In genomic region chr5:31512481-31512880, GRCm38 (mm10) we compare ENCODE assay signal across 17 mouse cellular contexts. TPM values are rescaled to one million over a fixed set of nuclear protein-coding genes. Genes with fewer than 3 reads are reported as not detected.
DNase-seq lines count a peak whose midpoint lies in the region; ATAC-seq lines count a peak whose summit lies in the region.
"Had no signal": no experiment of that assay in that cellular context is flagged by ENCODE, and none has a peak within 500 bp of the region (broad histone marks: within the 10 kb centered on the region; RNA-seq: fewer than 3 reads in every experiment).

No protein-coding gene starts in this region.

- ATAC-seq in common myeloid progenitor, adult 5-6 weeks (replicated peaks; ENCODE audit: low read depth, poor library complexity, severe bottlenecking): peak; percentile 81
- peak; percentile 82 for ATAC-seq in monocyte, adult 5-6 weeks (replicated peaks; ENCODE audit: insufficient number of reproducible peaks, low FRiP score, low TSS enrichment, poor library complexity, severe bottlenecking)
- ATAC-seq: forebrain, embryonic 15.5 days had no signal

- DNase-seq in layer of hippocampus, adult 9-11 months: peak; percentile 16
- no peak for DNase-seq in layer of hippocampus, adult 18-20 months (ENCODE audit: low spot score in 2 of 2)
- DNase-seq in lung, postnatal 36 days: peak; percentile 57
- no peak for DNase-seq in lung, postnatal 10 days
- DNase-seq in yolk sac, embryonic 10.5 days (ENCODE audit: low spot score): no peak
- DNase-seq in kidney, adult 18-20 months: no peak
- DNase-seq: adrenal gland, postnatal 25 days; cerebellum, adult 9-10 months; heart, postnatal 14 days; kidney, adult 11 months; right cerebral cortex, postnatal 14 days; thymus, postnatal 25 days had no signal

RNA-seq across cellular contexts. Expression of gene Slc4a1ap, which starts 14.3 kb away (rescaled TPM):
- total RNA-seq in layer of hippocampus, adult 18-20 months (2021): 10 to 100 TPM; 51.3 to 54.7 TPM
- 55.9 and 61.4 TPM in 2 replicates for total RNA-seq in common myeloid progenitor, adult 5-6 weeks (2017)
- 68.9 to 82.2 TPM (median 69.9 TPM) in 3 replicates for total RNA-seq in monocyte, adult 5-6 weeks (2017)

RNA-seq across cellular contexts. Expression of gene Supt7l, which starts 15.1 kb away (rescaled TPM):
- 10 to 100 TPM; 17.8 to 19.8 TPM for total RNA-seq in layer of hippocampus, adult 18-20 months (2021)
- 21.4 and 24.9 TPM in 2 replicates for total RNA-seq in common myeloid progenitor, adult 5-6 weeks (2017)
- total RNA-seq in monocyte, adult 5-6 weeks (2017): 18.5 to 33.7 TPM (median 23.3 TPM) in 3 replicates

RNA-seq across cellular contexts. Expression of gene Gpn1, which starts 17.9 kb away (rescaled TPM):
- total RNA-seq in layer of hippocampus, adult 18-20 months (2021): 10 to 100 TPM; 34.7 to 34.9 TPM
- 19.4 and 37.1 TPM in 2 replicates for total RNA-seq in common myeloid progenitor, adult 5-6 weeks (2017)
- 15.1 to 24.0 TPM (median 21.2 TPM) in 3 replicates for total RNA-seq in monocyte, adult 5-6 weeks (2017)

RNA-seq across cellular contexts. Expression of gene 4930548H24Rik, which starts 26.9 kb away (rescaled TPM):
- total RNA-seq in layer of hippocampus, adult 18-20 months (2021): under 1 TPM in 1 of 2 experiments, not detected in 1; 0.10 TPM
- total RNA-seq in common myeloid progenitor, adult 5-6 weeks (2017): 0.87 TPM in 1 of 2 replicates, not detected in the other
- 0.64 to 1.8 TPM (median 0.87 TPM) in 3 replicates for total RNA-seq in monocyte, adult 5-6 weeks (2017)
- total RNA-seq: adrenal gland, postnatal 25 days; gastrocnemius, adult 8-10 months; midbrain, postnatal 0 days had no signal

Comparison
In these comparisons a context has a peak if more than half of its experiments do, and no peak if none do; other contexts are left out.
1. DNase-seq: peak in layer of hippocampus, adult 9-11 months (single experiment) and lung, postnatal 36 days (single experiment); none in layer of hippocampus, adult 18-20 months (0 of 2), lung, postnatal 10 days (single experiment), yolk sac, embryonic 10.5 days (single experiment) and kidney, adult 18-20 months (single experiment).